Comparison of ENCODE assay signal across 22 mouse cellular contexts in the genomic region with DNA sequence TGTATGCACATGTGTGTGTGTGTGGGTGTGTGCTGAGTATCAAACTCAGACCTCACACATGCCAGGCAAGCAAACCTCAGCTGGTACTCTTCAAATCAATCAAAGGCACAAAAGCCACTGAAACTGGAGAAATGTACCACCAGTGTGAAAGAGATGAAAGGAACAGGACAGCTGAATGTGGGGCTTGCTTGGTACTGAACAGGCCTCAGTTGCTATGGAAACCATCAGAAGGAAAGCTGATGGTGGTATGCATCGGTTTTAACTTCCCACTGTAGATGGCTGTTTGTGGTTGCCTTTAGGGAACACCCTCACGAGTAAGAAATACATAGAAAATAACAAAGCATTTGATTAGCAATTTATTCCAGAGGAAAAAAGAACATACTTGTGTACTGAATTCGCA. TPM values are rescaled to one million over a fixed set of nuclear protein-coding genes. Genes with fewer than 3 reads are reported as not detected.
A peak's percentile ranks its signal among the peaks of the same experiment; 100 is the strongest.
DNase-seq lines count a peak whose midpoint lies in the region; ATAC-seq and TF ChIP-seq lines count a peak whose summit lies in the region.
"Had no signal": no experiment of that assay in that cellular context is flagged by ENCODE, and none has a peak within 500 bp of the region (broad histone marks: within the 10 kb centered on the region; RNA-seq: fewer than 3 reads in every experiment).

No protein-coding gene starts in this region.

- H3K36me3 ChIP-seq in heart, embryonic 10.5 days, result no peaks in the 10 kb centered on the region
- no peaks in the 10 kb centered on the region for H3K36me3 ChIP-seq in forebrain, embryonic 14.5 days (ENCODE audit: control insufficient read depth, insufficient read depth, low read length)
- H3K36me3 ChIP-seq in midbrain, embryonic 13.5 days, result no peaks in the 10 kb centered on the region
- H3K36me3 ChIP-seq in embryonic facial prominence, embryonic 10.5 days (replicated peaks), result no peaks in the 10 kb centered on the region
- H3K36me3 ChIP-seq: hindbrain, embryonic 15.5 days had no signal

- ATAC-seq in forebrain, embryonic 14.5 days, result peak; percentile 54; the same call in 1 of the 2 replicates
- peak; percentile 73 for ATAC-seq in midbrain, embryonic 13.5 days

- WGBS in heart, embryonic 10.5 days, result 73% methylated on average over 3 of the region's 3 CpGs
- 36% methylated on average over 3 of the region's 3 CpGs for whole genome bisulfite sequencing in forebrain, embryonic 14.5 days
- WGBS in midbrain, embryonic 13.5 days, result 35% methylated on average over 3 of the region's 3 CpGs
- WGBS in embryonic facial prominence, embryonic 10.5 days, result 78% methylated on average over 3 of the region's 3 CpGs

- H3K9me3 ChIP-seq in heart, embryonic 10.5 days, result no peaks in the 10 kb centered on the region
- H3K9me3 ChIP-seq in forebrain, embryonic 14.5 days (replicated peaks; ENCODE audit: control insufficient read depth, low read length), result no peaks in the 10 kb centered on the region
- H3K9me3 ChIP-seq in midbrain, embryonic 13.5 days, result no peaks in the 10 kb centered on the region
- H3K9me3 ChIP-seq in embryonic facial prominence, embryonic 10.5 days, result no peaks in the 10 kb centered on the region
- H3K9me3 ChIP-seq: hindbrain, embryonic 15.5 days had no signal

- H3K4me1 ChIP-seq in heart, embryonic 10.5 days, result peaks cover 23% of the 10 kb centered on the region; the same call in 1 of the 2 replicates
- peaks cover 4% of the 10 kb centered on the region; the same call in 1 of the 2 replicates for H3K4me1 ChIP-seq in forebrain, embryonic 14.5 days (ENCODE audit: control insufficient read depth, insufficient read depth, low read length)
- peaks cover 14% of the 10 kb centered on the region for H3K4me1 ChIP-seq in midbrain, embryonic 13.5 days (replicated peaks)
- peaks cover 16% of the 10 kb centered on the region for H3K4me1 ChIP-seq in embryonic facial prominence, embryonic 10.5 days

- no peak overlapping the region for H3K9ac ChIP-seq in forebrain, embryonic 14.5 days (ENCODE audit: low read length)
- H3K9ac ChIP-seq in midbrain, embryonic 13.5 days (replicated peaks), result no peak overlapping the region
- H3K9ac ChIP-seq: hindbrain, embryonic 15.5 days had no signal

- intact Hi-C loops in gastrocnemius, adult 2 months (cut with DNase I), result no loop called here

- no peak overlapping the region for H3K27ac ChIP-seq in heart, embryonic 10.5 days
- H3K27ac ChIP-seq in forebrain, embryonic 14.5 days (ENCODE audit: low read depth, low read length), result no peak overlapping the region
- H3K27ac ChIP-seq in midbrain, embryonic 13.5 days, result no peak overlapping the region
- H3K27ac ChIP-seq in embryonic facial prominence, embryonic 10.5 days (replicated peaks), result no peak overlapping the region
- H3K27ac ChIP-seq in gastrocnemius, adult 2 months, result no peak overlapping the region
- H3K27ac ChIP-seq: hindbrain, embryonic 15.5 days had no signal

- no peaks in the 10 kb centered on the region for H3K27me3 ChIP-seq in heart, embryonic 10.5 days (ENCODE audit: insufficient read depth, poor library complexity, severe bottlenecking)
- no peaks in the 10 kb centered on the region for H3K27me3 ChIP-seq in forebrain, embryonic 14.5 days (replicated peaks; ENCODE audit: control insufficient read depth, insufficient read depth, low read length)
- no peaks in the 10 kb centered on the region for H3K27me3 ChIP-seq in midbrain, embryonic 13.5 days
- no peaks in the 10 kb centered on the region for H3K27me3 ChIP-seq in embryonic facial prominence, embryonic 10.5 days (replicated peaks; ENCODE audit: low read depth, poor library complexity, severe bottlenecking)
- H3K27me3 ChIP-seq: CH12.LX; hindbrain, embryonic 15.5 days had no signal

- DNase-seq in heart, embryonic 10.5 days (ENCODE audit: low spot score), result peak; percentile 38
- no peak for DNase-seq in heart, adult 18-20 months
- peak; percentile 26 for DNase-seq in R1 (ENCODE audit: low read depth, low spot score)
- DNase-seq in forebrain, embryonic 14.5 days (ENCODE audit: low spot score), result peak; percentile 57
- no peak for DNase-seq in embryonic facial prominence, embryonic 10.5 days (ENCODE audit: low spot score)
- no peak for DNase-seq in gastrocnemius, adult 2 months
- DNase-seq: adrenal gland, postnatal 25 days; cerebellum, adult 11-12 months; cerebellum, postnatal 14 days; gastrocnemius, postnatal 10 days; kidney, adult 11 months; kidney, postnatal 10 days; left cerebral cortex, postnatal 4 days; liver; lung, postnatal 10 days; right cerebral cortex, postnatal 4 days; thymus, adult 2 months had no signal

- no peak for TF ChIP-seq CTCF in gastrocnemius, adult 2 months (IDR thresholded peaks at IDR 0.05)

- no peak overlapping the region for H3K4me3 ChIP-seq in heart, embryonic 10.5 days
- no peak overlapping the region for H3K4me3 ChIP-seq in forebrain, embryonic 14.5 days (ENCODE audit: low read depth, low read length)
- H3K4me3 ChIP-seq in midbrain, embryonic 13.5 days (replicated peaks), result no peak overlapping the region
- H3K4me3 ChIP-seq in embryonic facial prominence, embryonic 10.5 days, result no peak overlapping the region
- no peak overlapping the region for H3K4me3 ChIP-seq in gastrocnemius, adult 2 months
- H3K4me3 ChIP-seq: hindbrain, embryonic 15.5 days; megakaryocyte, embryonic 14.5 days had no signal

- no peak overlapping the region for H3K4me2 ChIP-seq in forebrain, embryonic 14.5 days (ENCODE audit: low read length)
- no peak overlapping the region for H3K4me2 ChIP-seq in midbrain, embryonic 13.5 days (replicated peaks)
- H3K4me2 ChIP-seq: hindbrain, embryonic 15.5 days had no signal

RNA-seq across cellular contexts. Expression of a gene that starts 10.2 kb away (rescaled TPM):
- polyA plus RNA-seq in heart, embryonic 10.5 days (2016; fragmentation: Nextera tagmentation; extraction: Ambion mirVana), result 2.1 and 3.8 TPM in 2 replicates
- 1 to 10 TPM; 5.8 to 7.0 TPM for total RNA-seq in heart, adult 18-20 months (2021)
- polyA plus RNA-seq in forebrain, embryonic 14.5 days (2014; fragmentation: Nextera tagmentation; extraction: Ambion mirVana), result 1.2 and 1.4 TPM in 2 replicates
- polyA plus RNA-seq in midbrain, embryonic 13.5 days (2015; fragmentation: Nextera tagmentation; extraction: Ambion mirVana), result 0.50 and 1.2 TPM in 2 replicates
- polyA plus RNA-seq in embryonic facial prominence, embryonic 10.5 days (2016; fragmentation: Nextera tagmentation; extraction: Ambion mirVana), result 0.42 and 0.45 TPM in 2 replicates
- 1 to 10 TPM; 1.2 to 2.1 TPM for total RNA-seq in gastrocnemius, adult 2 months (2021)
- total RNA-seq: MEL had no signal

Comparison
In these comparisons a context has a peak if more than half of its experiments do, and no peak if none do; other contexts are left out.
1. DNase-seq: peak in heart, embryonic 10.5 days (single experiment), R1 (single experiment) and forebrain, embryonic 14.5 days (single experiment); none in heart, adult 18-20 months (0 of 2), embryonic facial prominence, embryonic 10.5 days (single experiment) and gastrocnemius, adult 2 months (single experiment).